Mouse (Mus musculus) limb, embryonic 14.5 days (tissue): ENCODE data around the gene Mcrs1. TPM values are rescaled to one million over a fixed set of nuclear protein-coding genes. Genes with fewer than 3 reads are reported as not detected.

Experiments used
- ATAC-seq: fragments of 200-750 bp; cut with Nextera tagmentation; 2 replicates; pipeline ENCODE4 v1.8.0; 2017; ENCODE audit warnings: low read depth, moderate number of reproducible peaks, moderate TSS enrichment; ENCODE audit not compliant: low FRiP score
- DNase-seq: peaks from one replicate; pipeline ENCODE4 v3.0.0-alpha.2; 2015; ENCODE audit warnings: low spot score
- H3K27ac ChIP-seq: fragments of 300-500 bp; sonication (generic); replicated peaks from 2 replicates; pipeline ENCODE4 v1.5.1; 2014; ENCODE audit warnings: low read depth, mild to moderate bottlenecking, low read length, moderate library complexity, mixed read lengths
- H3K27me3 ChIP-seq: fragments of 300-500 bp; sonication (generic); 2 replicates; pipeline ENCODE4 v1.6.1; 2014; ENCODE audit warnings: low read length, mixed read lengths; ENCODE audit not compliant: control insufficient read depth, insufficient read depth
- H3K36me3 ChIP-seq: fragments of 300-500 bp; sonication (generic); 2 replicates; pipeline ENCODE4 v1.6.1; 2014; ENCODE audit warnings: mild to moderate bottlenecking, low read length, moderate library complexity, mixed read lengths; ENCODE audit not compliant: control insufficient read depth, insufficient read depth
- H3K4me1 ChIP-seq: fragments of 300-500 bp; sonication (generic); 2 replicates; pipeline ENCODE4 v1.6.1; 2014; ENCODE audit warnings: antibody characterized with exemption, low read length, mixed read lengths; ENCODE audit not compliant: control insufficient read depth, insufficient read depth
- H3K4me2 ChIP-seq: fragments of 300-500 bp; sonication (generic); replicated peaks from 2 replicates; pipeline ENCODE4 v1.6.1; 2014; ENCODE audit warnings: low read depth, mild to moderate bottlenecking, low read length, moderate library complexity; ENCODE audit not compliant: severe bottlenecking
- H3K4me3 ChIP-seq: fragments of 300-500 bp; sonication (generic); replicated peaks from 2 replicates; pipeline ENCODE4 v1.5.1; 2014; ENCODE audit warnings: low read length
- H3K9ac ChIP-seq: fragments of 300-500 bp; sonication (generic); 2 replicates; pipeline ENCODE4 v1.6.1; 2014; ENCODE audit warnings: mild to moderate bottlenecking, low read depth, low read length, moderate library complexity; ENCODE audit not compliant: severe bottlenecking
- H3K9me3 ChIP-seq: fragments of 300-500 bp; sonication (generic); 2 replicates; pipeline ENCODE4 v1.6.1; 2016; ENCODE audit warnings: low read length; ENCODE audit not compliant: control insufficient read depth
- POLR2A ChIP-seq: fragments of 200-500 bp; IDR thresholded peaks from 2 replicates; pipeline ENCODE4 v1.8.0; 2012; ENCODE audit warnings: inconsistent platforms, mild to moderate bottlenecking, moderate library complexity, borderline replicate concordance; ENCODE audit not compliant: insufficient read depth, insufficient read length; ENCODE audit errors: extremely low read depth
- WGBS: fragments of 180-500 bp; shearing (Covaris S2); extraction: QIAGEN DNeasy Blood & Tissue Kit; methylation state at CpG from one replicate; pipeline ENCODE4 v1.1.7; 2014; 5-methylcytosine and 5-hydroxymethylcytosine counted together
- polyA plus RNA-seq, 2 experiments: library from polyadenylated mRNA; depleted of rRNA in 1 of 2; stranded (reverse) in 1 of 2; unstranded in 1 of 2; fragments of >200 nt; fragmentation: Nextera tagmentation in 1 of 2; extraction: Ambion mirVana in 1 of 2; gene quantifications; 2 replicates each; pipeline versions ENCODE4 v1.2.1 to v1.2.3; 2012 to 2014

The Mcrs1 gene
- polyA plus RNA-seq, 2 experiments: 88.5 to 130 TPM

- Histone ChIP-seq H3K4me1 (peaks cover 33% of the 10 kb centered on the region), H3K27me3 (peaks cover 72% of the 10 kb centered on the region), H3K36me3 (no peaks in the 10 kb centered on the region), H3K4me2 (peak overlapping the region; percentile 61), H3K9me3 (no peaks in the 10 kb centered on the region), H3K27ac (no peak overlapping the region), H3K4me3 (peak overlapping the region; percentile 37), H3K9ac (peak overlapping the region; percentile 41; the same call in 1 of the 2 replicates)
- TF ChIP-seq POLR2A: no peak
- 0% methylated on average over 41 of the region's 46 CpGs for WGBS
- no peak for ATAC-seq
- DNase-seq: no peak
Measured at GRCm38 (mm10) chr15:99223585-99224207, 28.1 kb downstream of the Mcrs1 start.

GRCm38 (mm10) chr15:99222794-99223584 lies 28.8 kb downstream of the Mcrs1 start:
- Histone ChIP-seq H3K4me3 (peak overlapping the region; percentile 37), H3K9ac (peak overlapping the region; percentile 41; the same call in 1 of the 2 replicates), H3K36me3 (no peaks in the 10 kb centered on the region), H3K27me3 (peaks cover 66% of the 10 kb centered on the region), H3K4me1 (peaks cover 33% of the 10 kb centered on the region), H3K9me3 (no peaks in the 10 kb centered on the region), H3K27ac (no peak overlapping the region), H3K4me2 (peak overlapping the region; percentile 61)
- no peak for DNase-seq
- no peak for TF ChIP-seq POLR2A
- ATAC-seq: no peak
- 10% methylated on average over 18 of the region's 18 CpGs for WGBS

DNA sequence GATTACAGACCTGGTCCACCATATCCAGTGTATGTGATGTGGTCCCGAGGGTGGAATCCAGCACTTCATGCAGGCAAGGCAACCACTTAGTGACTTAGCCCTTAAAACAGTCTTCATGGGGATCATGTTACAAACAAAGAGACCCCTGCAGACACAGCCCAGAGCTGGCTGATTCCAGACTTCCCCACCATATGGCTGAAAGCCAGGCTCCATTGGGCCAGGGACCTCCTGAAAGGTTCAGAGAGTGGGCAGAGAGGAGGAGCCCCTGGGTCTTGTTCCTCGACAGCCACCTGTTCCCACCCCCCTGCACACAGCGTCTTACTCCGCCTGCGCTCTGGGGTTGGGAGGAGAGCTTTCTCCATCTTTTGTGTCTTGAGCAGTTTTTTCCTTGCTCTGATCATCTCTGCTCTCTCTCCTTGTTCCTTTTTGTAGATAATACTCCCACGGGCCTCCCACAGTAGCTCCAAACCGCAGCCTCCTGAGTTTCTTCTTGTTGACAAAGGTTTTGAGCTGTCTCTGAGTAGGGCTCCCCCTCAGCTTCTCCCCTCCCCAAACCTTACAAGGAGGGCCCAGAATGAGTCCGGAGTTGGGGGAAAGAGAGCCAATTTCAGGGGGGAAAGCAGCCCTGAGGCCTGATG lies 30.3 kb downstream of the Mcrs1 start:
- no peak overlapping the region for H3K9ac ChIP-seq
- H3K27ac ChIP-seq: no peak overlapping the region
- DNase-seq: no peak
- no peak for TF ChIP-seq POLR2A
- H3K4me2 ChIP-seq: no peak overlapping the region
- no peak overlapping the region for H3K4me3 ChIP-seq
- H3K27me3 ChIP-seq: peaks cover 50% of the 10 kb centered on the region
- no peaks in the 10 kb centered on the region for H3K36me3 ChIP-seq
- no peaks in the 10 kb centered on the region for H3K9me3 ChIP-seq
- WGBS: 6% methylated on average over 8 of the region's 8 CpGs
- ATAC-seq: peak; percentile 56; the same call in 1 of the 2 replicates
- H3K4me1 ChIP-seq: peaks cover 33% of the 10 kb centered on the region

- ATAC-seq: no peak
- Histone ChIP-seq H3K27me3 (peaks cover 14% of the 10 kb centered on the region), H3K9me3 (no peaks in the 10 kb centered on the region), H3K4me2 (no peak overlapping the region), H3K9ac (no peak overlapping the region), H3K27ac (no peak overlapping the region), H3K36me3 (peaks cover 18% of the 10 kb centered on the region), H3K4me1 (peaks cover 9% of the 10 kb centered on the region), H3K4me3 (no peak overlapping the region)
- DNase-seq: no peak
- 90% methylated on average over 4 of the region's 4 CpGs for WGBS
- no peak for TF ChIP-seq POLR2A
Measured at GRCm38 (mm10) chr15:99217630-99218029, 34.1 kb downstream of the Mcrs1 start.

DNA sequence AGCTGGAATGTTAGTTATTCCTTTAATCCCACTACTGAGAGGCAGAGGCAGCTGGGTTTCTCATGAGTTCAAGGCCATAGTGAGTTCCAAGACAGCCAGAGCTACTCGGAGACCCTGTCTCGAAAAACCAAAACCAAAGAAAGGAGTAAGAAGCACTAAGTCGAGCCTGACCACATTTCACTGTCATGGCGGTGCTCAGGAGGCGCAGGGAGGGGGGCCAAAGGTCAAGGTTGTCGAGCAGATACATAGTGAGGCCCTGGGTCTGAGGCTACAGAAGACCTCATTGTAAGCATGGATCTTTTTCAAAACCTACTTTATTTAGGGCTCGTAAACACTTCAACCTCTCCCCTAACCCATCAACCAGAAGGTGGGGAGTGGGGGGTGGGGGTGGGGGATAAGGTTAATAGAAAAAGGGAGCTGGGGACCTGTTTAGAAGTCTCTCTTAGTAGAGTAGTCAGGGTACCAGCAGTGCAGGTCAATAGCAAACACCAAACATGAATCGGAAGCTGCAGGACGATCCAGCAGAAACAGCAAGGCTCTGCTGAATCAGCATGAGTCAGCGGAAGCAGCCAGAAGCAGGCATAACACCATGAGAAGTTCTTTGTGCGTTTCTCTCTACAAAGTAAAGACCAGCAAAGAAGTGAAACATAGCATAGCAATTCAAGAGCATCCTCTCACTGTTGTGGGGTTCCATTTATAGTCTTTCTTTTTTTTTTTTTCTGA lies 35.9 kb downstream of the Mcrs1 start:
- WGBS: 88% methylated on average over 11 of the region's 11 CpGs
- no peak overlapping the region for H3K9ac ChIP-seq

More for the DNA sequence above, 35.9 kb downstream of the Mcrs1 start:
- Histone ChIP-seq H3K27ac (no peak overlapping the region), H3K36me3 (peaks cover 35% of the 10 kb centered on the region), H3K27me3 (no peaks in the 10 kb centered on the region), H3K9me3 (no peaks in the 10 kb centered on the region), H3K4me2 (no peak overlapping the region), H3K4me3 (no peak overlapping the region), H3K4me1 (no peaks in the 10 kb centered on the region)
- no peak for ATAC-seq
- no peak for DNase-seq
- TF ChIP-seq POLR2A: no peak
